Mouse (Mus musculus) frontal cortex, postnatal 10 days (tissue): Measurements from ENCODE around the gene Kl.

Experiments used
- DNase-seq, 2 experiments: peaks; one replicate each; pipeline ENCODE4 v3.0.0; 2022; ENCODE audit warnings: low spot score in 2 of 2, mixed read lengths in 1 of 2

The Kl gene

GRCm38 (mm10) chr5:151028906-151029305 lies 76.5 kb downstream of the Kl start:
- DNase-seq: no peak

GRCm38 (mm10) chr5:151034715-151035512 lies 82.5 kb downstream of the Kl start:
- DNase-seq: no peak

- DNase-seq: no peak
Measured at GRCm38 (mm10) chr5:151037871-151038270, 85.5 kb downstream of the Kl start.

GRCm38 (mm10) chr5:151042911-151043310 lies 90.5 kb downstream of the Kl start:
- DNase-seq: no peak
